Mouse (Mus musculus) neural tube, embryonic 10.5 days (tissue): ENCODE results near the gene Olfr141.

ENCODE experiments used
- DNase-seq: peaks from one replicate; pipeline ENCODE4 v3.0.0-alpha.2; 2017; ENCODE audit warnings: low spot score; ENCODE audit errors: extremely low spot score

The Olfr141 gene

DNA sequence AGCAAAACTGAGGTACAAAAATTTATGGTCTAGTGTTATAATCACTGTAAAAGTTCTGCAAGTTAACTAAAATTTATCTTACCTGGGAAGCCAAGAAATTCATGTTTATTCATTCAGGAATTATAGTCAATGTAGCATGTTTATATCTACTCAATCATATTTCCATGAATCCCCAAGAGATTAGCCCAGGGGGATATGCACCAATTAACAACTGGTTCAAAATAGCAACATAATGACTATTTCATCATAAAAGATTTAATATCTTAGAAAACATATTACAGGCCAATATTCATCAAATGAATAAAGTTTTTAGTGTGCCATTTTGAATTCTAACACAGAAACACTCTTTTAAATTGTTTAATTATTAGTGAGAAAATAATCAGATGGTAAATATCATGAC, at the start of gene Olfr141:
Olfr141 (minus strand) TSS at position 101 of the 400 bp plus-strand sequence.
- DNase-seq: no peak

DNA sequence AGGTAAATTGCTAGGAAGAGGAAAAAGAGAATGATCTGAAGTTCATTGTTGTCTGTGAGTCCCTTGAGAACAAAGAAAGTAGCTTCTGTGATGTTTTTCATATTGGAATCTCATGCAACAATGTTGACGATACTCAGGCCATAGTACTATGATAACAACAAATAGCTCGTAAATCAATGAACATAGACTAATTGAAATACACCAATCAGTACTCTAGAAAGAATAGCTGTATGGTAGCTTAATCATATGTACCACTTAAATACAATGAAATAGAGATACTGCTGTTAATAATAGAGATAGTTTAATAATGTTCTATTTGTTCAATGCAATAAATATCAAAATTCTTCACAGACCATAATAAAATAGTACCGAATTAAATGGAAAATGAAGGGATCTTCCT, 41.8 kb upstream of the Olfr141 start, which contains the start of gene Olfr1095:
Olfr1095 (minus strand) TSS at position 101 of the 400 bp plus-strand sequence.
- no peak for DNase-seq

DNA sequence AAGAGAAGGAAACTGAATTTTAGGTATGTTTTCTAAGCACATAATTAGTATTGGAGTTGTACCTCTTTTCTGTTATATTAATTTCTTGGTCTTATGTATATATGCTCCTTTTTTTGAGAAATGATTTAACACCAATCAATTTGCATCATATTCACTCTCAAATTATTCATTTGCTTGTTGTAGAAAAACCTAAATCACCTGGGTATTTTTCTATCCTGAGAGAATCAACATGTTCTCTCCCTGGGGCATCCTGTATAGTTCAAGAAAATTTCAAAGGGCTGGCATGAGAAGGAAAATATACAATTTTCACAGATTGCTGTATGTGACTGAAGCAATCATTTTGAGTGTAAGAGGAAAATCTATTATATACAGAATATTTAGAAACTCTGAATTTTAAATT, 14.5 kb upstream of the Olfr141 start, which contains the start of gene Olfr1094:
Olfr1094 (plus strand) TSS at position 301 of the 400 bp plus-strand sequence.
- DNase-seq: no peak

DNA sequence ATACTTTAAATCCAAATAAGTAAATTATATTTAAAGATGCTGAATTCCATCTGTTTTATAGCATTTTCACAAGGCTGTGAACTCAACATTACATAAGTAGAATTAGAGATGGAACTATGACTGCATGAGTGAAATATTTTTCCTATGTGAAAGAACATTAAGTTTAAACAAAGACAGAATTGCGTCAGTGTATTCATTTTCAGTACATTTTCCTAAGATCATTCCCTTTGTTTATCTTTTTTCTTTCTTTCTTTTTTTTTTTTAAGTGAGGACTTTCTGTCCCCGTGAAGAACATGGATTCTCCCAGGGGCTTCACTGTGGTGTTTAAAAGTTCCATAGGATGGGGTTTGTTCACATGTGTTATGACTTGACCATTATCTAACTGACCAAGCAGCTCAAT, 27.6 kb downstream of the Olfr141 start, which contains the start of gene Olfr1093:
Olfr1093 (plus strand) TSS at position 301 of the 400 bp plus-strand sequence.
- no peak for DNase-seq

DNA sequence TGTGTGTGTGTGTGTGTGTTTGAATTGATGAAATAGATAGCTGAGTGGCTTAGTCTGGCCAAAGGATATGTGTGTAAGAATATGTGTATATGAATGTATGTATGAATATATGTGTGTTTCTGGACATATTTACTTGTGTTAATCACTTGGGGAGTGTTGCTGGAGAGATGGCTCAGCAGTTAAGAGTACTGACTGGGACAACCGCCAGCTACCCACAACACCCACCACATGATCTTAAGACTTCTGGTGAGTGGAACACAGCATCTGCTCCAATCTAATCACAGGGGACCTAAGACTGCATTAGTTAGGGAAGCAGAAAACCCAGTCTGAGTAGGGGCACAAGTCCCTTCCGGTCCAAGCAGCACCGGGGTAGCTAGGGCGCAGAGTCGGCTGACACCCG, 48.8 kb downstream of the Olfr141 start:
- no peak for DNase-seq

DNA sequence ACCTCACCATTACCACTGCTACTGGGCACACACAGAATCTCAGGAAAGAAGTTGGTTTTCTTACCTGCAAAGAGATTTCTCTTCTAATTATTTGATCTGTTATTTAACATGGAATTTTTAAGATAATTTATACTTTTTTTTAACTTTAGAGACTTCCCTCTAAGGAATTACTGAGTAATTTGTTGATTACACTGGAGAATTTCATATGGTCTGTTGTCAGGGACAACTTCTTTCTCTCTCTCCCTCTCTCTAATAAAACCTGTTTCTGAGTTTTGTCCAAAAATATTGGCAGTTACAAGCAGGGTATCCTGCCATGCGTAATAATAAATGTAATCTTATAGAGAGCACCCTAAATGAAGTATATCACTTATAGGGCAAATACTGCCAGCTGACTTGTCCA, 50.9 kb downstream of the Olfr141 start, which contains the start of gene Olfr1090:
Olfr1090 (minus strand) TSS at position 101 of the 400 bp plus-strand sequence.
- DNase-seq: no peak
